Mouse (Mus musculus): ENCODE data around the gene Sept10. TPM values are rescaled to one million over a fixed set of nuclear protein-coding genes. Genes with fewer than 3 reads are reported as not detected.

Gene Sept10
- total RNA-seq (2021) = 1 to 10 TPM; 6.1 to 7.2 TPM
- long read RNA-seq, experiment 1, partial matches to known transcripts = 0 of 6 reads
- long read RNA-seq, experiment 1, other reads (novel, unspliced or antisense) = 3 of 6 reads
- long read RNA-seq, experiment 2, partial matches to known transcripts = 1 of 2 reads
- long read RNA-seq, experiment 2, other reads (novel, unspliced or antisense) = 1 of 2 reads

DNA sequence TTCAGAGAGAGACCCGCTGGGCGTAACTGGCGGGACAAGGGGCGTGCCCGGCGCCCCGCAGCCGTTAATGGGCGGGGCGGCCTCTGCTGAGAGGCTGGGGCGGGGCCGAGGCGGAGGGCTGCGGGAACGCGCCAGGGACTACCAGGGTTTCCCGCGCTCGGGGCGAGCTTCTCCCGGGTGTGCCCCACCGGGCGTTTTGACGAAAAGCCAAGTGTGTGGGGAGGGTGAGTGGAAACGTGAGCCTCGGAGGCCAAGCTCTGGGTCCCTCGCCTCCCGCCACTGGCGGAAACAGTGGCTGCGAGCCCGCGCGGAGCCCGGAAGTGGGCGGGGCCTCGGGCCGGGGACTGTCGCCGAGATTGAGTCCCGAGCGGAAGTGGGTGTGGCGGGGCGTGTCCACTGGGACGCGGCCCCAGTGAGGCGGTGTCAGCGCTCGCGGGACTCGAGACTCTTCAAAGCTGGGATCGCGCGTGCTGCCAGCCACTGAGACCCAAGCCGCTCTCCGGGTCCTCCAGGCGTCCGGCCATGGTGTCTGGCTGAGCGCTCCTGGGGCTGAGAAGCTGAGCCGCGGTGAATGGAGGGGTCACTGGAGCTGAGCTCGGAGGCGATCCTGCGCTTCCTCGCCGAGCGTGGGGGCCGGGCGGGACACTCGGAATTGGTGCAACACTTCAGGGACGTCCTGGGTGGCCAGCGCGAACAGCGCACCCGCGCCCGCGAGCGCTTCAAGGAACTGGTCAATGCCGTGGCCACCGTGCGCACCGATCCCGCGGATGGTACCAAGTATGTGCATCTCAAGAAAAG lies at the start of gene Sept10, which contains the start of gene Sowahc:
Gene Sept10 (minus strand): TSS at position 375 of the 798 bp plus-strand sequence.
Gene Sowahc (plus strand): TSS at position 481 of the 798 bp plus-strand sequence.
- intact Hi-C loops (cut with DNase I) = no loop called here

DNA sequence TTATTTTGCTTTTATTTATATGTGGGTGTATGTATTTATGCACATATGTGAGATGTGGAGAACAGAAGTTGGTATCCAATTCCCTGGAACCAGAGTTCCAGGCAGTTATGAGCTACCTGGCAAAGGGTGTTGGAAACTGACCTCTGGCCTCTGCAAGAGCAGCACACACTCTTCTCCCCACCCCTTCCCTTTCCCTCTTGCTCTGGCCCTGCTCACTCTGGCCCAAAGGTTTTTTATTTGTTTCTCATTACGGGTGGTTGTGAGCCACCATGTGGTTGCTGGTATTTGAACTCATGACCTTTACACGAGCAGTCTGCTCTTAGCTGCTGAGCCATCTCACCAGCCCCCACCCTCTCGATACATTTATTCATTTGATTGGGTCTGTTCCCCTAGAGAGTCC lies 47.1 kb upstream of the Sept10 start:
- intact Hi-C loops (cut with DNase I) = no loop called here
- no peak for DNase-seq

More for the DNA sequence above, at the start of gene Sept10, which contains the start of gene Sowahc:
- DNase-seq = peak; percentile 97 to 98

DNA sequence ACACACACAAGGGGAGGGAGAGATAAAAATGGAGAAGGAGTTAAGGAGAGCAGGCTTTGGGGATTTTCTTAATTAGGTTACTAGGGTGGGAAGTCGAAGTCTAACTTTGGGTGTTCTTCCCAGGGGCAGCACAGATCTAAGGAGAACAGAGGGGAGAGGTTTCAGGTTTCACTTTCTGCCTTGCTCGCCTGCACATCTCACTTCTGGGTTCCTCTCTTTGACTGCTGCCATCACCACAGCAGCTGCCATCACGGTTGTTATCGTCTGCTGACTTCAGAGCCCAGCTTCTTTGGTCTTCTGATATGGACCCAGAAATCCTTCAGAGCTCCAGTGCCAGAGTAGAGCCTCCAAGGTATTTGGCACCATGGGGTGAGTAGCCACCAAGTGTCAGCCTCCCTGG lies 46.5 kb upstream of the Sept10 start:
- intact Hi-C loops (cut with DNase I) = no loop called here
- DNase-seq = no peak

DNA sequence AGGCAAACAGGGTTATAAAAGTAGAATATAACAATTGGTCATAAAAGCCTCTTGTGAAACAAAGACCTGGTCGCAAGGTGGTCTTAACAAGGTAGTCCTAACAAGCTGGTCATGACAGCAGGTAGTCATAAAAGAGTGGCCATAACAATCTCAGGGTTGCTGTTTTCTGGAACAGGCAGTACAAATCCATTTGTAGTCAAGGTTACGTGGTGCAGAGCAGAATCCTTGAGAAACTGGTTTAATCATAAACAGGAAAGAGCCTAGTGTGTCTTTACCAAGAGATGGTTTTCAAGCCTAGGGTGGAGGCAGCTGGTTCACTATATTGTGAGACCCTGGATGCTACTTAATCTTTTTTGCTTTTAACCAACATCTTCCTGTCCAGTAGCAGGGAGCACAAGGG lies 45.6 kb upstream of the Sept10 start:
- no peak for DNase-seq
- intact Hi-C loops (cut with DNase I) = no loop called here

DNA sequence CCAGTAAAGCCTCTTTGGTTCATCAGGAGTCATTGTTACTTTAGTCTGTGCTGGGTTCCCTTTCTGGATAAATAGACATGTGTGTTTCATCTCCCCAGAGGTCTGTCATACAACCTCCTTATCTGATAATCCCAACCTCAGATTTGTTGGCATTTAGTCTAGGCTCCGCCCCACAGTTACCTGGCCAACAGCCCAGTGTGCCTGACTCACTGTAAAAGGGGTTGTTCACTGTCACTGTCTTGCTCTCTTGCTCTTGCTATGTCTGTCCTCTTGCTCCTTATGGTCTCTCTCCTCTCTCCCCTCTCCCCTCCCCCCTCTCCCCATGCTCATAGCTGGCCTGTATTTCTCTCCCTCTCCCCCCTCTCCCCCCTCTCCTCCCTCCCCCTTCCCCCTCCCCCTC lies 44.5 kb upstream of the Sept10 start:
- intact Hi-C loops (cut with DNase I) = no loop called here
- DNase-seq = no peak

DNA sequence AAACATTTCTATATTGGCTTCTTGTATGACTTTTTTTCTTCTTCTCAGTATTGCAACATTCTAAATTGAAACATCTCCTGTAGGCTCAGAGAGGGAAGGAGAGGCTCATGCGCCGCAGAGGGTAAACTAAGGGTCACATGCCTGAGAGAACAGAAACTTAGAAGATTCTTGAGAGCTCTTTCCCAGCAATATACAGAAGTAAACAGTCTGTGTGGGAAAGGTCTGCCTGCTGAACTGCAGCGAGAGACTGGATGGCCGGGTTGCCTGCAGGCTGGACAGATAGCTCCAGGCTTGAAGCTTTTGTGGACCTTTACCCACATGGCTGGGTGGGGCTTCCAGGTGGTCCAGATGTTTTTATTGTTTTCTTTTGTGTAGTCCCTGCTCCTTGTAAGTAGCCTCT lies 44.0 kb upstream of the Sept10 start:
- no peak for DNase-seq
- intact Hi-C loops (cut with DNase I) = no loop called here

DNA sequence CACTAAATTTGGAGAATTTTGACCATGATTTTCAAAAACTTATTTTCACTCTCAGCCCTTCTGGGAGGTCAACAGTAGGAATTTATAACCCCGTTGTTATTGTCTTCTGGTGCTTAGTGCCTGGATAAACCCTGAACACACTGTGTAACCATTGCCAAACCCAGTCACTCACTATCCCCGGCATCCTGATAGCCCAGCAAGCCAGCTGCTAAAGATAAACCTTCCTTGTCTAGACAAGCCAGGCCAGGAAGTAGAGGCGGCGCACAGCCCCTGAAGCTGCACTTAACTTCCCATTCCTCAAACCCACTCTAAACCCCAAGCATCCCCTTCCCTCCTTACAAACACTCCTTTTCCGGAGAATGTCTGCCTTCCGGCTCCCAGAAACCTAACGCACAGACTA lies 43.4 kb upstream of the Sept10 start:
- DNase-seq = no peak
- intact Hi-C loops (cut with DNase I) = no loop called here

DNA sequence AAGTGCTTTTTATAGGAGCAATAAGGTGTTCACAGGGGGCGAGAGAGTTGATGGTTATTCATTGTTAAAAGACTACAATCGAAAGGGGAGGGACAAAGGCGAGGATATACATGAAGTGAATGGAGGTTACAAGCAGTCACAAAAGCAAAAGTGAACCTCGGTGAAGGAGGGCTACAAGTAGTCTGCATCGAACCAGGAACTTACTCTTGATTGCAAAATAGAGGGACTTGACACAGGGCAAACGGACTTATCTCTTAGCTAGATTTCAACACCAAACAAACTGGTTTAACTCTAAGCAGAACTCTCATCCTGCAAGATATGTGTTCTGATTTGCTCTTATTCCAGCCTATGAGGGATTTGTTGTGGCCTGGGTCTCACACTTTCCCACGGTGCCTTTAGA lies 41.3 kb upstream of the Sept10 start:
- intact Hi-C loops (cut with DNase I) = no loop called here
- DNase-seq = no peak

DNA sequence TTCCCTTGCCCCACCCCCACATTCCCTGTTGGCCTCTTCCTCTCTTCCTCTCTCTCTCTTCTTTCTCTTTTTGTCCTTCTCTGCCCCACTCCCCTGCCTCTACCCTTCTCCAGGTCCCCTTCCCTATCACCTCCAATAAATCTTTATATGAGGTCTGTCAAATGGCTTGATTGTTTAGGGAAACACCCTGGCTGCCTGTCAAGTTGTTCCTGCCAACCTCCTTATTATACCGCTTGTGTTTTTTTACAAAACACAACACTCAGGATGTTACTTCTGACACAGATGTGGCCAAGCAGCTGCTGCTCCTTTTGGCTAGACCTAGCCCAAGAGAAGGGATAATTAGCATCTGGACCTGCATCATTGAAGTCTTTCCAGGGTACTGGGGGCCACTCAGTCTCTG lies 40.4 kb upstream of the Sept10 start:
- intact Hi-C loops (cut with DNase I) = no loop called here
- DNase-seq = no peak

DNA sequence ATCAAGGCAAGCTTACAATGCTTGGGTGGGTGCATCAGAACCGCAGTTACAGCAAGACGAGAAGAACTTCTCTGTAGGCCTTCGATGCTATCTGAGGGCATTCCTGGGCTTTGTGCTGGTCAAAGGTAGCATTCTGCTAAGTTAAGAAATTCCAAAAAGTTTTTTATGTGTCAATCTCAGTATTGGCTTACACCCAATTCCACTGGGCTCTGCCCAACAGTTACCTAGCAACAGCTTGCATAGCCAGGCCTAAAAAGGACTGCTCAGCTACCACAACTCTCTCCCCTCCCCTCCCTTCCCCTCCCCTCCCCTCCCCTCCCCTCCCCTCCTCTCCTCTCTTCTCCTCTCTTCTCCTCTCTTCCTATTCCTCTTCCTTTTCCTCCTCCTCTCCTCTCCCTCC lies 40.0 kb upstream of the Sept10 start:
- intact Hi-C loops (cut with DNase I) = no loop called here
- DNase-seq = no peak

DNA sequence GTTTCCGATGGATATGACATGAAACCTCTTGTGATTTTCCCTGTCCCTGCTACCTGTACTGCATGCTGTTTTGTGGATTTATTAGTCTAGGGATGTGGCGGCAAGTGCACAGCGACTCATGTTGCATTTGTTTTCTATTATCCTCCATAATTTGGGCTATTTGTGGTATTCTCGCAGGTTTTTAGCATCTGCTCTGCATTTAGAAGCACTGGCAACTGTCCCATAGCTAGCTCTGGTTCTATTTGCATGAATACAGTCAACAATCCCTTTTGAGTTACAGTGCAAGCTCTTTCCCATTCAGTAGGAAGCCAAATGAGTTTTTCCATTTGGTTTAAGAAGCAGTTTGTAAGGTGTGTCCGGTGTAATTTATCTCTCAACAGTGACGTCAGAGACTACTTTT lies 37.9 kb upstream of the Sept10 start:
- intact Hi-C loops (cut with DNase I) = no loop called here

DNA sequence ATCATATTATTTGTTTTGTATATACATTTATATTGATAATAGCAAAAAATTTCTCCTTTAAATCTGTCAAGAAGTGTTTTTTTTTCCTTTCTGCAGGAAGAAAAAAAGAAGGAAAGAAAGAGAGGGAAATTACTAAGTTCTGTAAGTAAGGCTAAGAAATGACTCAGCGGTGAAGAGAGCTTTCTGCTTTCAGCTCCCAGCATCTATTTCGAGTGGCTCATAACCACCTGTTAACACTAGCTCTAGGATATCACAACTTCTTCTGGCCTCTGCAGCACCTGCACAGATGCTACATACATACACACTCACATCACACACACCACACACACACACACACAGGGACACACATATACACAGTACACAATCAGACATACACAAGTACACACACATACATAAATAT lies 34.9 kb upstream of the Sept10 start:
- DNase-seq = no peak
- intact Hi-C loops (cut with DNase I) = no loop called here

More for the DNA sequence above, 37.9 kb upstream of the Sept10 start:
- no peak for DNase-seq

DNA sequence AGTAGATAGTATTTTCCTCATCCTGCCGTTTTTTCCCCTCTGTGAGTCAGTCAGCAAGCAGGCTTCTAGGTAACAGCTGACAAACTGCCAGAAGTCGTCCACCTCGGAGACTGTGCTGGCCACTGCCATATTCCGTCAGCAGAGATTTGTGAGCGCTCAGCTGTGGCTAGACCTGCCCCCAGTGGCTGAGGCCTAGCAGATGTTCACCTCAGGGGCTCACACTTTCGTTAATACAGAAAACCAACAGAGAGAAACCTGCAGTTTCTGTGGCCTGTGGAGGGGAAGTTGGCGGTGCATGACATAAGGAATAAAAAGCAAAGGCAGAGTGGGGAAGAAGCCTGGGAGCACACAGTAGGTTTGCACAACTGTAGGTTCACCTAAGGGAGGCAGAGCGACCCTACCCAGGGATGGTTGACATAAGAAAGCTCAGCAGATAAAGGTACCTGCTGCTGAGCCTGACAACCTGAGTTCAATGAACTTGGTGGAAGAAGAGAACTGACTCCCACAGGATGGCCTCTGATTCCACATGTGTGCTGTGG lies 32.0 kb upstream of the Sept10 start:
- intact Hi-C loops (cut with DNase I) = no loop called here
- DNase-seq = no peak

DNA sequence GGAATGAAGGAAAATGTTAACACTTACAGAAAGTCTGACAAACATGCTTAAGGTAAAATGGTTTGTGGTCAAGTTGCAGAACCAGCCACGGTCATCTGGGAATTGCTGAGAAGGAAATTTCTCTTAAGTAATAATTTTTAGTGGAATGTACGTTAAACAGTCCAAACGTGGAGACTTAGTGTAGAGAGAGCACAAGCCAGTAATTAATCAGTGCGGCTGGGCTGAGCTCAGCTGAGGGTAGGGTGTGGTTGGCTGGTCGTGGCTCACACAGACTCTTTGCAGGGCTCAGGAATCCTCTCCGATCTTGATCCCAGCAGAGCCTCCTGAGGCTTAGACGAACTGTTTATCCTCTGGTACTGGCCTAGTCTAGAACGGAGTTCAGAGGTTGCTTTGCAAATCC lies 30.7 kb upstream of the Sept10 start:
- DNase-seq = no peak
- intact Hi-C loops (cut with DNase I) = no loop called here

DNA sequence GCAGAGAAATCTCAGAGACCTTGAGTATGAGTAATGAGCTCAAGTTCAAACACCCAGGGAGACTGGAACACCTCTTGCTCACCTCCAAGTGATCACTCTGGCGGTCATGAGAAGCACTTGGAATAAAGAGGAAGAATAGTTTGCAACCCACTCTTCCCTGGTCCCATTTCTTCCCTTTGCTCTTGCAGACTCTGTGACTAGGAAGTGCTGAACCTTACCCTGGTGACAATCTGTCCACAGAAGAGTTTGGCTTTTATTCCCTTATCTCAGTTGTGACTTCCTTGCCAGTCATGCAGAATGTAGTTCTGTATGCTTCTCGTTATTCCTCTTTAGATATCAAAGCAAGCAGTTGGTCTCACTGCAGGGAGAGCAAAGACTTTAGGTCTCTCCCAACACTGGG lies 30.3 kb upstream of the Sept10 start:
- DNase-seq = no peak
- intact Hi-C loops (cut with DNase I) = no loop called here

DNA sequence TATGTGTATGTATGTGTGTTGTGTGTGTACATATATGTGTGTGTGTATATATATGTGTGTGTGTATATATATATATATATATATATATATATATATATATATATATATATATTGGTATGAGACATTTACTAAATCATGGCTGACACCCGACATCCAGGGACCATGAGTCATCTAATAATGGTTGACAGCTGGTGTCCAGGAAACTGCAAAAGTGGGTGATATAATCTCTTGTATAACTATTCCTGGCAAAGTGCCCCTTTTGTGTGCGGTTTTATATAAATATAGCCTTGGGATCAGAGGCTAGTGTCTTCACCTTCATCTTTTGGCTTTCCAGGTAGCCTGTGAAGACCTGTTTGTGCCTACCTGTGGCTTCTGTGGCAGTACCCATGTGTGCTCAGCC lies 29.0 kb upstream of the Sept10 start:
- no peak for DNase-seq
- intact Hi-C loops (cut with DNase I) = no loop called here

DNA sequence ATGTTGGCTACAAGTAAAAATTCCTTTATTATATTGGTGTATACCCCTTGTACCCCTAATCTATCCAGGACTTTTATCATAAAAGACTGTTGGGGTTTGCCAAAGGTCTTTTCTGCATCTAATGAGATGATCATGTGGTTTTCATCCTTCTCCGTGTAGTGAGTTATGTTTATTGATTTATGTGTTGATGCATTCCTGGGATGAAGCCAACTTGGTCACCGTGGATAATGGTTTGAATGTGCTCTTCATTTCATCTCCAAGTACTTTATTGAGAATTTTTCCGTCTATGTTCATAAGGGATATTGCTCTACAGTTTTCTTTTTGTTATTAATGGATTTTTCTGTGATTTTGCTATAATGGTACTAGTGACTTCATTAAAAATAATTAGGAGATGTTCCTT lies 27.9 kb upstream of the Sept10 start:
- DNase-seq = no peak
- intact Hi-C loops (cut with DNase I) = no loop called here

DNA sequence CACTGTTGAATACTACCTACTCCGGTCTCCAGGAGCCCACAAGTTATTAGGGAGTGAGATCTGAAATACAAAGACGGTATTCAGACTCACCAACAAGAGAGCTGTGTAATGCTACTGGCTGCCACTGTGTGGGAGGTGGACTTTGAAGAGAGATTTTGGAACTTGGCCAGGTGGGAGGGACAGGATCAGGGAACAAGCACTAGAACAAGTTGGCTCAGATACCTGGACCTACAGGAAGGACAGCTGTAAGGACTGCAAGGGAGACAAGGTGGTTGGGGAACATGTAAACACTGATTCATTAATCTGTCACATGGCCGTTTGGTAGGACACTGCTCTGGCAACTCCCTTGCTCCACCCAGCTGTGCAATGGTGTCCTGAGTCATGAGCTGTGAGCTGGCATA lies 19.5 kb upstream of the Sept10 start:
- DNase-seq = no peak
- intact Hi-C loops (cut with DNase I) = no loop called here

DNA sequence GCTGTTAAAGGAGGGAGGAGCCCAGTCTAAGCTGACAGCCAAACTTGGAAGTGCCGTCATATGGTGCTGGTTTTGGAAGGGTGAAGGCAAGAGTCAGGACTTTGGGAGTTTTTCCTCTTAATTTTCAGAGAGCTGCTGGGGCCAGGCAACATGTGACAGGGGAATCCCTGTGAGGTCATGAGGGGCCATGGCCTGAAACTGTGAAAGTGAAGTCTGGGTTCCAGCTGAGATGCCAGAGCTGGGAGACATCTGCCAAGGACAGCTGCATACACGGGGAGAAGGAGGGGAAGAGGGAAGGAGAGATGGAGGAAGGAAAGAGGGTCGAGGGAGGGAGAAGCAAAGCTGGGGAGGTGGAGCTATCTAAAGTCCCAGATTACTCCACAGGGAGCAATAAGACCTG lies 16.1 kb upstream of the Sept10 start:
- intact Hi-C loops (cut with DNase I) = no loop called here
- DNase-seq = no peak

DNA sequence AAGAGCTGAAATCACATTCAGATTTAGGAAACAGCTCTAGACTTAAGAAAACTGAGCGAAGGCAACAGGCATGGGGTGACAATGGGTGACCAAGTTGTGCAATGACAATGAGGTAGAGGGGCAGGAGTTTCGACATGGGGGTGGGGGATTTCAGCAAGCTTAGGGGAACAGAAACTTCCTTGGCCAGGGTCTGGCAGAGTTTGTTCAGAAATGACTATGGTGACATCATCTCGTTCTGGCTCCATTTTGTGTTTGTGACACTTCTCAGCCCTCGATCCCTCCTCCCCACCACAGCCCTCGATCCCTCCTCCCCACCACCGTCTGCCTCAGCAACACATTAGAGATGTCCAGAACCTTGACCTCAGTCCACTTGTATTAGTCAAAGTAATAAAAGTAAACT lies 14.8 kb upstream of the Sept10 start:
- no peak for DNase-seq
- intact Hi-C loops (cut with DNase I) = no loop called here

DNA sequence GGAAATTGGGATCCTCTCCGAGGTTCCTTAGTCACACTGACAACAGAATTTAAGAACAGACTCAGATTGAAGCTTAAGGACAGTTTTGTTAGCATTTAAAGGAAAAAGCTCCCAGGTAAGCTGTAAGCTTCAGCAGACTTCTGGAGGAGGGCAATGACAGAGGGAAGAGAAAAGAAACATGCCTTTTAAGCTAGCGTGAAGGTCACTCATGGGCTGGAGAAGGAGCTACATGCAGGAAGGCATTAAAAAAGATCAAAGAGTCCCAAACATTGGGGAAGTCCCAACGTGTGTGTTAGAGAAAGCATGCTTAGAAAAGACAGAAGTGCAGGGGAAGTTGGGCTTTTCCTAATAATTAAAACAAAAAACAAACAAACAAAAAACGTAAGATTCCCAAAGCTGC lies 14.2 kb upstream of the Sept10 start:
- intact Hi-C loops (cut with DNase I) = no loop called here
- no peak for DNase-seq

DNA sequence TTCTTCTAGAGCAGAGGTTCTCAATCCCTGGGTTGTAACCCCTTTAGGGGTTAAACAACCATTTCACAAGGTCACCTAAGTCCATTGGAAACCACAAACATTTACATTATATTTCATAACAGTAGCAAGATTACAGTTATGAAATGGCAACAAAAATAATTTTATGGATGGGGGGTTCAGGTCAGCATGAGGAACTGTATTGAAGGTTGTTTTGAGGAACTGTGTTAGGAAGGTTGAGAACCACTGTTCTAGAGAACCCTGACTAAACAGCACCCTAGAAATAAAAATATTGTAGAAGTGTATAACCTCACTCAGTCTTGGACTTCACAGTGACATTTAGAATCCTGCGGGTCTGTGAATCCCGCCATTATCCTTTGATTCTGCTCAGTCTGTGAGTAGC lies 13.6 kb upstream of the Sept10 start:
- DNase-seq = no peak
- intact Hi-C loops (cut with DNase I) = no loop called here

Measured in gastrocnemius, postnatal 36 days (tissue).